Mouse (Mus musculus) CH12.LX (cell line): ENCODE measurements at regions not wholly inside any gene's neighbourhood (a gene's known extent, or its start where the extent isn't known, plus 50 kb on each side); places are given as distances from the start of the nearest gene placed in this dataset.

Source experiments
- DNase-seq: peaks from one replicate; pipeline ENCODE4 v3.0.0-alpha.2; 2013; ENCODE audit errors: extremely low read depth
- H3K27ac ChIP-seq: 2 replicates; pipeline ENCODE4 v1.5.1; 2012; ENCODE audit warnings: low read depth, mild to moderate bottlenecking, control low read depth, moderate library complexity; ENCODE audit not compliant: insufficient read depth
- H3K27me3 ChIP-seq: replicated peaks from 2 replicates; pipeline ENCODE3; 2012; ENCODE audit warnings: inconsistent platforms
- H3K36me3 ChIP-seq, 2 experiments: replicated peaks in 1 of 2; 2 replicates each; pipeline versions ENCODE3 to v1.6.1; 2012; ENCODE audit warnings: inconsistent platforms in 1 of 2, low read length in 1 of 2, mild to moderate bottlenecking in 1 of 2, mixed read lengths in 1 of 2, moderate library complexity in 1 of 2; ENCODE audit not compliant: control insufficient read depth in 1 of 2, insufficient read depth in 1 of 2
- H3K4me1 ChIP-seq, 2 experiments: 2 replicates each; pipeline ENCODE4 v1.6.1; 2012; ENCODE audit warnings: inconsistent platforms in 1 of 2, moderate library complexity in 1 of 2; ENCODE audit not compliant: insufficient read depth in 2 of 2, control insufficient read depth in 1 of 2
- H3K4me2 ChIP-seq: 2 replicates; pipeline ENCODE4 v1.6.1; 2012; ENCODE audit warnings: low read depth, mild to moderate bottlenecking, control low read depth; ENCODE audit not compliant: poor library complexity, insufficient read depth, severe bottlenecking
- H3K4me3 ChIP-seq, 3 experiments: fragments of 150-350 bp in 1 of 3; sonication (generic) in 1 of 3; replicated peaks in 1 of 3; 2 replicates each; pipeline versions ENCODE3 to v1.5.1; 2011 to 2012; ENCODE audit warnings: low read depth in 2 of 3, low read length in 2 of 3, mild to moderate bottlenecking in 2 of 3, moderate library complexity in 2 of 3, control low read depth in 1 of 3, improper control_type of control experiment in 1 of 3, inconsistent platforms in 1 of 3, mixed read lengths in 1 of 3; ENCODE audit not compliant: poor library complexity in 1 of 3
- H3K79me2 ChIP-seq: replicated peaks from 2 replicates; pipeline ENCODE4 v1.6.1; 2012; ENCODE audit warnings: mild to moderate bottlenecking, moderate library complexity; ENCODE audit not compliant: control insufficient read depth, poor library complexity, insufficient read depth, severe bottlenecking; ENCODE audit errors: extremely low read depth
- H3K9ac ChIP-seq: 2 replicates; pipeline ENCODE4 v1.6.1; 2012; ENCODE audit warnings: low read depth, mild to moderate bottlenecking, control low read depth, moderate library complexity; ENCODE audit not compliant: insufficient read depth
- H3K9me3 ChIP-seq: replicated peaks from 2 replicates; pipeline ENCODE3; 2012; ENCODE audit warnings: low read length, inconsistent platforms, mixed read lengths
- BHLHE40 ChIP-seq: IDR thresholded peaks from 2 replicates; pipeline ENCODE4 v1.6.1; 2011; ENCODE audit warnings: mild to moderate bottlenecking, low read depth, low read length, improper control_type of control experiment
- CHD2 ChIP-seq: IDR thresholded peaks from 2 replicates; pipeline ENCODE4 v1.6.1; 2011; ENCODE audit warnings: low read length, improper control_type of control experiment
- CTCF ChIP-seq, 2 experiments: IDR thresholded peaks in 1 of 2; conservative IDR thresholded peaks in 1 of 2; 2 replicates each; pipeline ENCODE4 v1.5.1; 2011 to 2012; ENCODE audit warnings: low read depth in 2 of 2, low read length in 2 of 2, improper control_type of control experiment in 1 of 2, inconsistent platforms in 1 of 2, mild to moderate bottlenecking in 1 of 2, moderate library complexity in 1 of 2
- EP300 ChIP-seq: IDR thresholded peaks from 2 replicates; pipeline ENCODE4 v1.6.1; 2011; ENCODE audit warnings: low read length, improper control_type of control experiment
- HCFC1 ChIP-seq: IDR thresholded peaks from 2 replicates; pipeline ENCODE4 v1.6.1; 2012; ENCODE audit warnings: low read depth, mild to moderate bottlenecking, inconsistent platforms, low read length, improper control_type of control experiment
- JUND ChIP-seq: conservative IDR thresholded peaks from 2 replicates; pipeline ENCODE4 v1.6.1; 2011; ENCODE audit warnings: low read depth, low read length, improper control_type of control experiment
- MAZ ChIP-seq: IDR thresholded peaks from 2 replicates; pipeline ENCODE4 v1.6.1; 2012; ENCODE audit warnings: low read depth, mild to moderate bottlenecking, inconsistent platforms, low read length, improper control_type of control experiment, moderate library complexity
- MYC ChIP-seq: IDR thresholded peaks from 2 replicates; pipeline ENCODE4 v1.6.1; 2011; ENCODE audit warnings: low read depth, mild to moderate bottlenecking, improper control_type of control experiment, low read length
- POLR2AphosphoS2 ChIP-seq: IDR thresholded peaks from 2 replicates; pipeline ENCODE4 v1.6.1; 2011; ENCODE audit warnings: low read depth, low read length, improper control_type of control experiment
- RAD21 ChIP-seq: IDR thresholded peaks from 2 replicates; pipeline ENCODE4 v1.6.1; 2011; ENCODE audit warnings: low read depth, mild to moderate bottlenecking, low read length, improper control_type of control experiment, moderate library complexity
- RCOR1 ChIP-seq: conservative IDR thresholded peaks from 2 replicates; pipeline ENCODE4 v1.6.1; 2012; ENCODE audit warnings: low read depth, mild to moderate bottlenecking, inconsistent platforms, low read length, improper control_type of control experiment
- SIN3A ChIP-seq: IDR thresholded peaks from 2 replicates; pipeline ENCODE4 v1.6.1; 2012; ENCODE audit warnings: low read length, improper control_type of control experiment, inconsistent platforms
- SMC3 ChIP-seq: IDR thresholded peaks from 2 replicates; pipeline ENCODE4 v1.6.1; 2011; ENCODE audit warnings: low read depth, low read length, improper control_type of control experiment
- TCF12 ChIP-seq: IDR thresholded peaks from 2 replicates; pipeline ENCODE4 v1.6.1; 2014; ENCODE audit warnings: low read depth, mild to moderate bottlenecking, inconsistent platforms, low read length, improper control_type of control experiment
- UBTF ChIP-seq: IDR thresholded peaks from 2 replicates; pipeline ENCODE4 v1.6.1; 2012; ENCODE audit warnings: low read depth, mild to moderate bottlenecking, inconsistent platforms, low read length, improper control_type of control experiment, moderate library complexity
- USF1 ChIP-seq: IDR thresholded peaks from 2 replicates; pipeline ENCODE4 v1.6.1; 2014; ENCODE audit warnings: low read depth, mild to moderate bottlenecking, inconsistent platforms, low read length, improper control_type of control experiment
- ZKSCAN1 ChIP-seq: IDR thresholded peaks from 2 replicates; pipeline ENCODE4 v1.6.1; 2012; ENCODE audit warnings: low read depth, inconsistent platforms, low read length, improper control_type of control experiment, borderline replicate concordance
- ZMIZ1 ChIP-seq: IDR thresholded peaks from 2 replicates; pipeline ENCODE4 v1.6.1; 2012; ENCODE audit warnings: low read depth, mild to moderate bottlenecking, inconsistent platforms, low read length, improper control_type of control experiment
- ZNF384 ChIP-seq: IDR thresholded peaks from 2 replicates; pipeline ENCODE4 v1.6.1; 2012; ENCODE audit warnings: low read depth, low read length, improper control_type of control experiment, inconsistent platforms
- dilution Hi-C: fragments of 300-500 bp; cut with MboI; formaldehyde crosslinking; loops from 2 replicates; pipeline ENCODE4 v1.14.3; 2020; ENCODE audit warnings: low sequenced_read_pairs; ENCODE audit not compliant: extremely low pct_unique_long_range_greater_than_20kb, extremely low pct_ligation_motif_present
- in situ Hi-C: fragments of 300-500 bp; cut with MboI; formaldehyde crosslinking; loops from 3 replicates; pipeline ENCODE4 v1.14.3; 2019; ENCODE audit warnings: low sequenced_read_pairs, low pct_ligation_motif_present, low pct_unique_long_range_greater_than_20kb, mixed read lengths

- H3K27ac ChIP-seq = no peak overlapping the region
- no peak overlapping the region for H3K9ac ChIP-seq
- H3K79me2 ChIP-seq = no peaks in the 10 kb centered on the region
- no peak overlapping the region for H3K4me3 ChIP-seq
- peaks cover 4 to 15% of the 10 kb centered on the region in 2 experiments for H3K4me1 ChIP-seq
- peaks cover 4% of the 10 kb centered on the region for H3K9me3 ChIP-seq
- H3K27me3 ChIP-seq = no peaks in the 10 kb centered on the region
- no peak overlapping the region for H3K4me2 ChIP-seq
- DNase-seq = no peak
- in situ Hi-C loops (no loop called here), dilution Hi-C loops (no loop called here)
- TF ChIP-seq ZKSCAN1 (no peak), MAZ (no peak), UBTF (no peak), CHD2 (no peak), JUND (no peak), MYC (no peak), USF1 (no peak), SMC3 (no peak), EP300 (no peak), ZNF384 (no peak), RCOR1 (no peak), TCF12 (no peak), HCFC1 (no peak)
- H3K36me3 ChIP-seq = no peaks in the 10 kb centered on the region
Observed at GRCm38 (mm10) chr14:99564024-99564423, 265.5 kb downstream of the Klf5 start.

DNA sequence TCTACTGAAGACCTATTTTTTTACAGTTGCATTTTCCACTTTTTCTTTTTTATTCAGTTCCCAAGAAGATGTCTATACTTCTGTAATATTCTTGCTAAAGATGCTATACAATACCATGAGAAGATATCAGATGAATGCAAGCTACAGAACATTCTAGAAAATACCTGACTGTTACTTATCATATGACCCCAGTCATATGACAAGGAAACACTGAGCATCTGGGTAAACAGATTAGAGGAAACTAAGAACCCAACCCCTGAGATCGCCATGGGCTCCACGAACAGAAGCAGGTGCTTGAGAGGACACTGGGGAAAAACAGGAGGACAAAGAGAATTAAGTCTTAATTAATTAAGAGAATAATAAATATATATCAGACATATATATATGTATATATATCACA, 275.7 kb downstream of the Klf5 start:
- H3K79me2 ChIP-seq = no peaks in the 10 kb centered on the region
- DNase-seq = no peak
- no peaks in the 10 kb centered on the region for H3K27me3 ChIP-seq
- peaks cover 4 to 18% of the 10 kb centered on the region in 2 experiments for H3K4me1 ChIP-seq
- H3K27ac ChIP-seq = no peak overlapping the region
- H3K4me2 ChIP-seq = no peak overlapping the region
- dilution Hi-C loops = no loop called here
- H3K4me3 ChIP-seq = no peak overlapping the region
- in situ Hi-C loops = no loop called here
- no peak for TF ChIP-seq CTCF (conservative IDR thresholded peaks at IDR 0.05 in 1 of 2, IDR thresholded peaks at IDR 0.05 in 1 of 2; ENCODE audit: low read depth in 2 of 2, low read length in 2 of 2)
- no peak for TF ChIP-seq ZKSCAN1
- TF ChIP-seq MAZ = no peak
- no peak for TF ChIP-seq SIN3A
- TF ChIP-seq ZMIZ1 = no peak
- no peak for TF ChIP-seq BHLHE40
- no peak for TF ChIP-seq JUND
- no peak for TF ChIP-seq ZNF384
- no peak for TF ChIP-seq CHD2
- no peak for TF ChIP-seq POLR2AphosphoS2
- no peak for TF ChIP-seq RAD21
- no peak overlapping the region for H3K9ac ChIP-seq
- no peaks in the 10 kb centered on the region for H3K36me3 ChIP-seq
- H3K9me3 ChIP-seq = no peaks in the 10 kb centered on the region
